ENCODE assay signal across 23 mouse cellular contexts in the genomic region with DNA sequence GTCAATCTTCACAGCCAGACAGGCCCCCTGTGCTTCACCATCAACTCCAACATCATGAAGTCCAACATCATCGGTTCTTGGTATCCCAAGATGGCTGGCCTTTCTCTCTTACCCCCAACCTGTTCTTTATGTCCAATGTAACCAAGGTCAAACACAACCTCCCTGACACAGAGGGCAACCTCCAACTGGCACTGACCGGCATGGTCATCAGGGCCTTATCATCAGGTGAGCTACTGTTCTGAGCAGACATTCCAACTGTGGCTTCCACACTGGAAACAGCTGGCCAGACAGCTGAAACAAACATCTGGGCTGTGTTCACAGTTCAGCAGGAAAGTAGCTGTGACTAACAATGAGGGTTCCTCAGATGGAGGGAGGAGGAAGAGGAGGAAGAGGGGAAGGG. TPM values are rescaled to one million over a fixed set of nuclear protein-coding genes. Genes with fewer than 3 reads are reported as not detected.
DNase-seq lines count a peak whose midpoint lies in the region; ATAC-seq and TF ChIP-seq lines count a peak whose summit lies in the region.
"Had no signal": no experiment of that assay in that cellular context is flagged by ENCODE, and none has a peak within 500 bp of the region (broad histone marks: within the 10 kb centered on the region; RNA-seq: fewer than 3 reads in every experiment).

No protein-coding gene starts in this region.

- H3K79me2 ChIP-seq in liver, adult 2 months (ENCODE audit: control insufficient read depth, insufficient read depth, low read length) = peaks cover 21% of the 10 kb centered on the region

- no peaks in the 10 kb centered on the region for H3K9me3 ChIP-seq in liver, embryonic 11.5 days (ENCODE audit: control insufficient read depth, low read length)
- H3K9me3 ChIP-seq: embryonic facial prominence, embryonic 13.5 days; embryonic facial prominence, embryonic 15.5 days; forebrain, embryonic 10.5 days; forebrain, embryonic 12.5 days had no signal

- peaks cover 36% of the 10 kb centered on the region for H3K4me1 ChIP-seq in liver, adult 2 months (ENCODE audit: control insufficient read depth, insufficient read depth, low read length)
- H3K4me1 ChIP-seq in liver, embryonic 11.5 days (replicated peaks; ENCODE audit: control insufficient read depth, insufficient read depth, low read length) = peaks cover 2% of the 10 kb centered on the region; the same call in 1 of the 2 replicates
- H3K4me1 ChIP-seq: embryonic facial prominence, embryonic 13.5 days; embryonic facial prominence, embryonic 15.5 days; forebrain, embryonic 10.5 days; forebrain, embryonic 12.5 days had no signal

- no peak overlapping the region for H3K4me3 ChIP-seq in liver, adult 2 months (ENCODE audit: insufficient read depth, low read depth, low read length)
- no peak overlapping the region for H3K4me3 ChIP-seq in liver, embryonic 11.5 days (ENCODE audit: low read depth, low read length)
- H3K4me3 ChIP-seq: embryonic facial prominence, embryonic 13.5 days; embryonic facial prominence, embryonic 15.5 days; erythroblast, embryonic 14.5 days; forebrain, embryonic 10.5 days; forebrain, embryonic 12.5 days had no signal

- no peak overlapping the region for H3K9ac ChIP-seq in liver, adult 2 months (ENCODE audit: low read depth, low read length)
- H3K9ac ChIP-seq in liver, embryonic 11.5 days (ENCODE audit: low read depth, low read length) = no peak overlapping the region
- H3K9ac ChIP-seq: embryonic facial prominence, embryonic 13.5 days; embryonic facial prominence, embryonic 15.5 days; forebrain, embryonic 12.5 days had no signal

- intact Hi-C loops in heart, postnatal 25 days (cut with DNase I) = no loop called here

- 43% methylated on average over 2 of the region's 2 CpGs for WGBS in liver, adult 2 months
- 78% methylated on average over 2 of the region's 2 CpGs for WGBS in liver, embryonic 11.5 days

- H3K27me3 ChIP-seq in liver, adult 2 months (ENCODE audit: control insufficient read depth, insufficient read depth, low read length) = no peaks in the 10 kb centered on the region
- no peaks in the 10 kb centered on the region for H3K27me3 ChIP-seq in liver, embryonic 11.5 days (replicated peaks; ENCODE audit: control insufficient read depth, insufficient read depth, low read length)
- H3K27me3 ChIP-seq: embryonic facial prominence, embryonic 13.5 days; embryonic facial prominence, embryonic 15.5 days; forebrain, embryonic 12.5 days had no signal

- H3K27ac ChIP-seq in liver, adult 2 months (replicated peaks; ENCODE audit: insufficient read depth, low read depth, low read length) = peak overlapping the region; percentile 54
- no peak overlapping the region for H3K27ac ChIP-seq in liver, embryonic 11.5 days (ENCODE audit: low read depth, low read length)
- H3K27ac ChIP-seq: embryonic facial prominence, embryonic 13.5 days; embryonic facial prominence, embryonic 15.5 days; forebrain, embryonic 10.5 days; forebrain, embryonic 12.5 days had no signal

- no peak for ATAC-seq in liver, embryonic 11.5 days (replicated peaks; ENCODE audit: low FRiP score)
- ATAC-seq: forebrain, embryonic 14.5 days; forebrain, embryonic 16.5 days had no signal

- peak; percentile 87 for DNase-seq in heart, adult 11 months
- DNase-seq in heart, postnatal 25 days (ENCODE audit: low spot score) = no peak
- peak; percentile 56 for DNase-seq in liver, adult 2 months (ENCODE audit: extremely low read depth, low read depth, low spot score)
- no peak for DNase-seq in liver, embryonic 11.5 days (ENCODE audit: low spot score)
- DNase-seq in lung, postnatal 10 days = peak; percentile 16
- no peak for DNase-seq in lung, postnatal 36 days
- DNase-seq: adrenal gland, adult 2 months; adrenal gland, postnatal 10 days; adrenal gland, postnatal 25 days; cerebellum, adult 11 months; cerebellum, adult 18-20 months; cerebellum, adult 8-10 months; cerebellum, adult 9-11 months; cerebellum, postnatal 14 days; cerebellum, postnatal 36 days; embryo, embryonic 11 days had no signal

- no peak overlapping the region for H3K4me2 ChIP-seq in liver, embryonic 11.5 days
- H3K4me2 ChIP-seq: embryonic facial prominence, embryonic 13.5 days; embryonic facial prominence, embryonic 15.5 days; forebrain, embryonic 12.5 days had no signal

- TF ChIP-seq POLR2A in liver, adult 2 months (IDR thresholded peaks at IDR 0.05; ENCODE audit: extremely low read depth, insufficient read depth, low read length) = no peak

- no peaks in the 10 kb centered on the region for H3K36me3 ChIP-seq in liver, adult 2 months (ENCODE audit: control insufficient read depth, insufficient read depth, low read length)
- H3K36me3 ChIP-seq in liver, embryonic 11.5 days (ENCODE audit: control insufficient read depth, insufficient read depth, low read length) = peaks cover 3% of the 10 kb centered on the region; the same call in 1 of the 2 replicates

- no peak for TF ChIP-seq CTCF in liver, adult 2 months (IDR thresholded peaks at IDR 0.05; ENCODE audit: low read depth, low read length)

RNA-seq across cellular contexts. Expression of a gene that starts 58.8 kb away (rescaled TPM):
- total RNA-seq in heart, postnatal 25 days (2021) = 10 to 100 TPM; 28.7 to 33.1 TPM
- 17.0 and 28.1 TPM in 2 replicates for total RNA-seq in liver, adult 2 months (2014; rRNA removed)
- polyA plus RNA-seq in liver, adult 2 months (2012; rRNA removed) = 12.3 and 14.4 TPM in 2 replicates
- polyA plus RNA-seq in liver, embryonic 11.5 days (2014; fragmentation: Nextera tagmentation; extraction: Ambion mirVana) = 10.4 and 12.7 TPM in 2 replicates

Comparison
In these comparisons a context has a peak if more than half of its experiments do, and no peak if none do; other contexts are left out.
1. DNase-seq: peak in heart, adult 11 months (single experiment), liver, adult 2 months (single experiment) and lung, postnatal 10 days (single experiment); none in heart, postnatal 25 days (single experiment), liver, embryonic 11.5 days (single experiment) and lung, postnatal 36 days (single experiment).